Mouse (Mus musculus): ENCODE measurements around the gene Dis3l2.

Gene Dis3l2

GRCm38 (mm10) chr1:86913896-86914295 is 210.3 kb downstream of the Dis3l2 start:
- DNase-seq (ENCODE audit: low read depth in 2 of 2, low spot score in 2 of 2): no peak

DNA sequence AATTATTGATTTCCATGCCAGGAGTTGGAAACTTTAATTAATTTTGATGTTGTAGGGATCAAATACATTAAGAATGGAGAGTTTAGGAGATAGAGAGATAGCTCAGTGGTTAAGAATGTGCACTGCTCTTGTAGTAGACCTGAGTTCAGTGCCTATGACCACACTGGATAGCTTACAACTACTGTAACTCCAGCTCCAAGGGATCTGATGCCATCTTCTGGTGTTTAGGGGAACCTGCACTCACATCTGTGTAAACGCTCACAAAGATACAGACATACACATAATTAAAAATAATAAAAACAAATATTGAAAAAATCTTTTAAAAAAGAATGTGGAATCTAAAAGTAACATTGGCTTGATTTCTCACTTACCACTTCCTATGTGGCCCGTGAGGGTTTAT is 211.1 kb downstream of the Dis3l2 start:
- DNase-seq (ENCODE audit: low read depth in 2 of 2, low spot score in 2 of 2): no peak

DNA sequence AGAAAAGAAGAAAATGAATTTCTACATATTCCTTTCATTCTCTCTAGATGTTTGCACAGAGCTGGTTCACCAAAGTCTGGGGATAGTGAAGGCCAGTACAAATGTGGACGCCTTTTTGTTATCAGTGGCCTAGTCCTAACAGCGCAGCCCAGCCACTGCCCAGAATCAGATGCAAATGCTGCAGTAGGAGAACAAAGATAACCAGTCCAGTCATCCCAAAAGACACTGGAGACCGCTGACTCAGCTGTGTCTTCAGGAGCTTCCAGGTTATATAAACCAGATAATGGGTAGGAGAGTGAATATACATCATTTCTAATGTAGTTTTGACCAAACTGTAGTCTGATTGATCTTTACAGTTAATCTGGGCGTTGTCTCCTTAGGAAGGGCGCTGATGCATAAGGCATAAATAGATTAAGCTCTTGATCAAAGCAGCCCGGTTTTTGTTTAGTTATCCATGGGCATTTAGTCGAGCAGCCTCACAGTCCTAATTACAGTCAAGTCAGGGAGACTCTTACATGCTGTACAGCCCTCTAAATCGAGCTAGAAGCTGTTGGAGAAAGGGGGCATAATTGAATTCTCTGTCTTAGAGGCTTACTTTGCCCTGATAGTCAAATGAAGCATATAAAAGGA is 212.9 kb downstream of the Dis3l2 start:
- DNase-seq (ENCODE audit: low read depth in 2 of 2, low spot score in 2 of 2): no peak

GRCm38 (mm10) chr1:86925776-86926175 is 222.2 kb downstream of the Dis3l2 start:
- no peak for DNase-seq (ENCODE audit: low read depth in 2 of 2, low spot score in 2 of 2)

DNA sequence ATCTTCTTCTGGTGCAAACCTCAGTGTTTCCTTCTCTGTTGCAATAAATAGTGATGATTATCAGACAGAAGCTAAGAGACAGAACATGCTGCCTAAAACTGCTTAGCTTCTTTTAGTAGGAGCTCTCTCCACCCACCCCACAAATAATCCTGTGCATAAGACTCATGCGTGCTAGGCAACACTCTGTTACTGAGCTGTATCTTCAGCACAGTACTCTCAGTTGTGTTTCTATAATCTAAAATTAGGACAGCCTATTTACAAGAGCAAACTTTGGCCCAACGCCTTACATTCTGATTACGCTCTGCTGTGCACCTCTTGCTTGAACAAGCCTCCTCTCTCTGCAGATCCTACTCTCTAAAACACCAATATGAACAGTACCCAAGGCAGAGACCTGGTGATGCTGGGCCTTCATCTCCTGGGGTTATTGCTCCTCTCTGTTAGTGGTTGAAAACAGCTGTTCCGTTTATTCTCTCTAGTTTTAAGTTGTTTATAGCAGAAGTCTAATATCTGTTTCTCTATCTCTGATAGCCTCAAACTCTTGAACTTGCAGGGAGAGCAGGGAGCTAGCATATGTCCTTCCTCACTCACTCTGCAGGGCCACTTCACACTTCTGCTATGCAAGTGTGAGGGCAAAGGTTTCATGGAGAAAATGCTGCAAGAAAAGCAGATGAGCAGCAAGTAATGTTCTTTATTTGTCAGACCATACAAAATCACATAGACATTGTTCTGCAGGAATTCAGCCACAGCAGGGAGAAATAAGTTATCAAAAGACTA is 228.2 kb downstream of the Dis3l2 start:
- DNase-seq (ENCODE audit: low read depth in 2 of 2, low spot score in 2 of 2): no peak

DNA sequence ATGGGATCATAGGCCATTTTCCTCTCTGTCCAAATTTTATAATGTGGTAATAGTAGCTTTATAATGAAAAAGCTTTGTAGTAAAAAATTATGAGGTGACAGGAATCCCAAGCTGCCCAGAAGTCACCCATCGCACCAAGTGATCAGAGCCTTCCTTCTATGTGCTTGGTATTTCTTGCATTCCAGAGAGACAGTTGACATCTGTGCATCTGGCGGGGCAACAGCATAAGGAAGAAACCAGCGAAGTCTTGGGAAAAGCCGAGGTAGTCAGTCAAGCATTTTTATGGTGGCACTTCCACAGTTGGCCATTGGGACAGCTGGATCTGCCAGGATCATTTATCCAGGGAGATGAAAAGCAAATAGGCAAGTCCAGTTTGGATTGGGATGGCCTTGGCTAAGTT is 229.2 kb downstream of the Dis3l2 start:
- DNase-seq (ENCODE audit: low read depth in 2 of 2, low spot score in 2 of 2): no peak

DNA sequence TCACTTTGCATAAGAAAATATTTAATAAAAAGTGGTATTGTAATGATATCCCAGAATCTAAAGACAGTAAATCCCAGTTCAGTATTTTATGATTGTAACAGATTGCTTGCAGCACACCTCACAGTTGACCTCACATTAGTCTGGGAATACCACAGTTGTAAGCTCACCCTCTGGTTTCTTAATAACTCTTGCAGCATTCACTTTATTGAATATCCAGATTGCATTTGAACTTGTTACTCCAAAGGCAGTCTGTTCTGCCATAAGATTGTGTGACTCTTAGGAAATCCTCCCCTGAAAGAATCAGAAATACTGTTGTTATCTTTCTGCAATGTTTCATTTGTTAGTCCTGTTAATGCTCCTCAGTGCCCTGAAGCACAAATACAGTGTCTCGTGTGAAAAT is 230.0 kb downstream of the Dis3l2 start:
- no peak for DNase-seq (ENCODE audit: low read depth in 2 of 2, low spot score in 2 of 2)

DNA sequence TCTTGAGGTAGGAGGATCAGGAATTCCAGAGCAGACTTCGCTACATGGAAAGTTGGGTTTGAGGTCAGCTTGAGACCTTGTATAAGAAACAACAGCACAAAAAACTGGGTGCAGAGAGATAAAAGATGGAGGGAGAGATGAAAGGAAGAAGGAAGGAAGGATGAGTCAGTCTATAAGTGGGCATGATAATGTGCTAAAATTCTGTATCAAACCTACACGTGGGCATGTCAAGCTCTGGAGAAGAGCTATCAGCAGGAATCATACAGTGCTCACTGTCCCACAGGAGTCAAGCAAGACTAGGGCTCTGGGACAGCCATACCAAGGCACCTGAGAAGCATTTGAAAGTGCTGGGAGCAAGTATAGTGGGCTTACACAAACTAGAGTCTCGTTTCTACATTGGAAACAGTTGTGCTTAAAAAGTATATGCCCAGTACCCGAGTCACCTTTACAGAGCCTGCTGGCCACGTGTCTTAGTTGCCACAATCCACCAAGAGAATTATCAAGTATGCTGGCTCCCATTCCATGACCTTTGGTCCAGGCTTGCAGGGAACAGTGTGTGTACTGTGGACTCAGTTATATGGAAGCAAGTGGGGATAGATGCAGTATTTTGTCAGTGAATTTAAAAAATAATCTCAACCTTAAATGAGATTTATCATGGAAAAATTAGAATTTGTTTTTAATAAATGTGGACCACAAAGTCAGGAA is 248.0 kb downstream of the Dis3l2 start:
- DNase-seq (ENCODE audit: low read depth in 2 of 2, low spot score in 2 of 2): no peak

DNA sequence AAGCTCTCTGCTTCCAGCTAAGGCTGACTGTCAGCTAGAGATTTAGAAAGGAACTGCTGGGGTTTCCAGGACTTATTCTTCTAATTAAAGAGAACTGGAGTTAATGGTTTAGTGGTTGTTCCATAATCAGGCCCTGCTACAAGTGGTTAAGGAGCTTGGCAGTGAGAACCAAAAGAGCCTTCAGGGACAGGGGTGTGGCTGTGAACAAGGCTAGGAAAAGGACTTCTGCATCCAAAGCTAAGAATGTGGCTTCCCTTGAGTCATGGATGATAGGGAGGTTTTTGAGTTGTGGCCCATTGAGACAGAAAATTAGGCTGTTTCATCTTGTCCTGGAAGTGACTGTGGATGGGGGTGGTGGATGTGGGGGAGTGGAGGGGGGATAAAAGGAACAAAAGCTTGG is 252.2 kb downstream of the Dis3l2 start:
- no peak for DNase-seq (ENCODE audit: low read depth in 2 of 2, low spot score in 2 of 2)

- DNase-seq (ENCODE audit: low read depth in 2 of 2, low spot score in 2 of 2): no peak
Observed at GRCm38 (mm10) chr1:86968261-86968964, 264.8 kb downstream of the Dis3l2 start.

DNA sequence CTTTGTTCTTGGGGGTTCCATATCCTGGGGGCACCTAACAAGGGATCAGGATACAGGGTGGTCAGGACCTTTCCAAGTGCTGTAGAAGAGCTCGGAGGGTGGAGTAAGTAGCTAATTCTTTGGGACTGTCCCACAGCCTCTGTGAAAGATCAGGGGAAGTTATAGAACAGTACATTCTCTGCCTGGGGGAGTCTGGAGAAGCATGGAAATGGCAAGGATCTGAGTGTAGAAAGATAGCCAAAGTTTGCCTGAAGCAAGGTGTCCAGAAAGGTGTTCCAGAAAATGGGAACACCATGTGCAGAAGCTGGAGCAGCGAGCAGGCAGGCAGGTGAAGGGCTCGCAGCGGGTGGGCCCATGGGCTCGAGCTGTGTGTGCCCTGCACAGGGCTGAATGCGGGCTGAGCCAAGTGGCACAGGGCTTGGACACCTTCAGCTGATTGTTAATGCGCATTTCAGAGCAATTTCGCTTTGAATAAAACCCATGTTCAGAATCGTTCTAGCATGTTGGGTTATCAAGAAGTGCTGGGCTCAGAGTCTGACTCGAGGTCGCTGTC is 265.6 kb downstream of the Dis3l2 start:
- DNase-seq (ENCODE audit: low read depth in 2 of 2, low spot score in 2 of 2): no peak

GRCm38 (mm10) chr1:86972693-86973092 is 269.1 kb downstream of the Dis3l2 start:
- no peak for DNase-seq (ENCODE audit: low read depth in 2 of 2, low spot score in 2 of 2)

GRCm38 (mm10) chr1:86977018-86977417 is 273.4 kb downstream of the Dis3l2 start:
- no peak for DNase-seq (ENCODE audit: low read depth in 2 of 2, low spot score in 2 of 2)

- no peak for DNase-seq (ENCODE audit: low read depth in 2 of 2, low spot score in 2 of 2)
Observed at GRCm38 (mm10) chr1:86986372-86986771, 282.8 kb downstream of the Dis3l2 start.

DNA sequence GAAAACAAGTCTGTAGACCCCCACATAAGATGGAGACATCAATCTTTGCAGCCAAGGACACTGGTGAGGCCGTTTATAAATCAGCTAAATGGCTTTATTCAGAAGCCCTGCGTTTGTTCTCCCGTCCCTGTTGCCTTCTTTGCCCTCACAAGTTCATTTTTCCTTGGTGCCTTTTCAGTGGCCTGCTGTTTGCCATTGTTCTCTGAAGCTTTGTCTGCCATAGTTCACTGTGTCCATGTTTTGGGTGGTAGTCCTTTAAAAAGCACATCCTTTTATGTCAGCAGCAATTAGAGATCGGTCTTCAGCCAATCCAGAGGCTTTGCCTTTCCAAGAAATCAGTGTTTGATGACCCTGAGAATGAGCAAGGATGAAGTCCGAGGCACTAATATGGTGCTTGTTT is 289.2 kb downstream of the Dis3l2 start:
- no peak for DNase-seq (ENCODE audit: low read depth in 2 of 2, low spot score in 2 of 2)

DNA sequence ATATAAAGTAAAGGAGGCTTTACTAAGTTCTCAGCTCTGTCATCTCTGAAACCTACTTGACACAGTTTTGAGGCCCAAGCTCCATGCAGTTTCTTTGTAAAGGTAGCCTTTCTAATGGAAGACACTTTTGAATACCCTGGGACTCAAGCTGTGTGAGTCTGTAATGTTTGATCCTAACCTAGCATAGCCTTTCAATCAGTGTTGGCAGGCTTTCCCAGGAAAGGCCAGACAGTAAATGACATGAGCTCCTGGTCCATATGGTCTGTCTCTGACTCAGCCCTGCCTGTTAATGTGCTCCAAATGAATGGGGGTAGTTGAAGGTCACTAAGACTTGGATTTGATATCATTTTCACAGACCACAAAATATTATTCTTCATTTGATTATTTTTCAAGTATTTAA is 290.4 kb downstream of the Dis3l2 start:
- no peak for DNase-seq (ENCODE audit: low read depth in 2 of 2, low spot score in 2 of 2)

- DNase-seq (ENCODE audit: low read depth in 2 of 2, low spot score in 2 of 2): no peak
Observed at GRCm38 (mm10) chr1:86998051-86998450, 294.4 kb downstream of the Dis3l2 start.

DNA sequence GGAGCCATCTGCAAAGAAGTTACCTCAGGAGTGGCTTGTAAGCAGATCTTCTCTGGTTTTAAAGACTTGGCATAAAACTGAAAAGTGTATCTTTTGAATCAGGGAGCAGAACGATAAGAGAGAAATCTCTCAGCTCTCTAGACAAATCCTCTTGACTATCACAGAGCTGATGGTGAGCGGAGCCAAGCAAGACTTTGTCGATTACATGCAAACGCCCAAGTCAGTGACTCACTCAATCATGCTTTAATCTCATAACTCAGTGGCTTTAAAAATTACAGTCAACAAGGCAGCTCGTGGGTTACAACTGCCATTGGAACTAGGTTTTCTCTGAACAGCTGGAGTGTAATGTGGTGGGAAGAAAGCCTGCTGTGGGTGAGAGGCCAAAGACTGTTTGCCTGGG is 297.8 kb downstream of the Dis3l2 start:
- DNase-seq (ENCODE audit: low read depth in 2 of 2, low spot score in 2 of 2): no peak

DNA sequence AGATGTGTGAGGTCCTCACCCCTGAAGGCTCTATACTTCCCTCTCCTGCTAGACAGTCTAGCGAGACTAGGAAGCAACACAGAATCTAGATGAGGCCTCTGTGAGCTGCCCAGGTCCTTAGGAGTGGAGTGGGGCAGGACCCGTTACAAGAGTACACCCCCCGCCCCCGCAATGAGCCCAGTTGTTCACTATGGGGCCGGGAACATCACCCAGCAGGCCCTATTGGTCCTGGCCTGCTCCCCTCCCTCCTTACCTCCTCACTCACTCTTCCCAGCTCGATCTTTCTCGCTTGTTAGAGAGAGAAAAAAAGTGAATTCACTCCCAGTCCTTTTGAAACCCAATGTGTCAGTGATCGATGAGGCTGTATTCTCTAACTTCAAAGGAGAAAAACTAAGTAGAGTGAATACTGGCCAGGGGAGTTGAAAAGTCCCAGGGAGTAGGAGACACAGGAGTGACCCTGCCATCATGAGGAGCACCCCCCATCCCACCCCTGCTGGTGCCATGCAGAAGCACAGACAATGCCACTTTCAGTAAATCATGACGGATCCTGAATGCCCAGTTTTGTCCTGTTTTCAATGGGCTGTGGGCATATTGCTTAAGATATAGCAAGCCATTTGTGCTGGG is 299.0 kb downstream of the Dis3l2 start:
- no peak for DNase-seq (ENCODE audit: low read depth in 2 of 2, low spot score in 2 of 2)

DNA sequence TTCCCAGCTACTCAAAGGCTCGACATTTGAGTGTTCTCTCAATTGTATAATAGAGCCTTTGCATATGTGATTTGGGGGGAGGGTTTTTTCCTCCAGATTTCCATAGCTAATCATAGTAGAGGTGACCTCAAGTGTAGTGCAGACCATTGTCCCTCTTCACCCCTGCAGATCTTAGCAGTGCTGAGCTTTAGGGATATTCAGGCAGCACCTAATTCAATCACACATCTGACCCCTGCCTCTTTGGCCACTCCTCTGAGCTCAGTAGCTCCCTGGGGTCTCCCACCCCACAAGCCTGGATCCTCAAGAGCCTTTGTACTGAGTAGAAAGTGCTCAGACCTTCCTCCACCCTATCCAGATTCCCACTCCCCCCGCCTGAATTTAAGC is 299.6 kb downstream of the Dis3l2 start:
- DNase-seq (ENCODE audit: low read depth in 2 of 2, low spot score in 2 of 2): no peak

- DNase-seq (ENCODE audit: low read depth in 2 of 2, low spot score in 2 of 2): no peak
Observed at GRCm38 (mm10) chr1:87006425-87006824, 302.8 kb downstream of the Dis3l2 start.
